ENCODE assay signal across 8 mouse cellular contexts in the genomic region with DNA sequence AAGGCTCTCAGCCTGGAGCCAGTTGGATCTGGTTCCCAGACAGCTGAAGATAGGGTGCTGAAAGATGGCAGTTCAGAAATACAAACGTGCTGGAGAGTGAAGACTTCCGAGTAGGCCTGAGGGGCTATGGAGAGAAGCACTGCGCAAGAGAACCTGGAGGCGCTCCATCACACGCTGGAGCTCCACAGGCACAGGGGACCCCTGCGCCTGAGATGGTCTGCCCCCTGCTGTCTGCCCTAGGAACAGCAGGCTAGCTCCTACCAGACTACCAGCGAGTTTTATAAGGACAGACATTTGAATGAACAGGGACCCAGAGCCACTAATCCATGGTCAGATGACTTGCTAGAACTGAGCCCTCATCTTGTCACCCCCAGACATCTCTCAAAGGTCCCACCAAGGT. TPM values are rescaled to one million over a fixed set of nuclear protein-coding genes. Genes with fewer than 3 reads are reported as not detected.
DNase-seq lines count a peak whose midpoint lies in the region; ATAC-seq lines count a peak whose summit lies in the region.

No protein-coding gene starts in this region.

- no peaks in the 10 kb centered on the region for H3K4me1 ChIP-seq in intestine, embryonic 15.5 days (replicated peaks)
- peaks cover 26% of the 10 kb centered on the region for H3K4me1 ChIP-seq in midbrain, embryonic 10.5 days

- peak; percentile 78 for ATAC-seq in intestine, embryonic 15.5 days

- no peak overlapping the region for H3K4me3 ChIP-seq in intestine, embryonic 15.5 days (replicated peaks)
- H3K4me3 ChIP-seq in midbrain, embryonic 10.5 days: no peak overlapping the region

- DNase-seq in adrenal gland, adult (ENCODE audit: inconsistent age in 2 of 2, low spot score in 1 of 2): peak; percentile 83 to 96
- DNase-seq in embryo, embryonic 10 days (ENCODE audit: low spot score): peak; percentile 88
- DNase-seq in gastrocnemius, postnatal 25 days: peak; percentile 73
- peak; percentile 62 to 85 for DNase-seq in left cerebral cortex, postnatal 10 days (ENCODE audit: extremely low spot score in 1 of 2, low spot score in 2 of 2)
- DNase-seq in midbrain, embryonic 10.5 days (ENCODE audit: low spot score): peak; percentile 85
- DNase-seq in right cerebral cortex, postnatal 36 days (ENCODE audit: low spot score in 2 of 2): peak; percentile 48 to 59
- DNase-seq in urinary bladder, postnatal 4 days (ENCODE audit: low spot score in 2 of 2): peak; percentile 74 to 89

- intact Hi-C loops in left cerebral cortex, postnatal 10 days (cut with DNase I): loop anchor here (5.0 to 10.0 kb wide), 2 partner anchors 89 to 453 kb away; no protein-coding TSS in a partner anchor

- no peaks in the 10 kb centered on the region for H3K27me3 ChIP-seq in intestine, embryonic 15.5 days (replicated peaks)
- H3K27me3 ChIP-seq in midbrain, embryonic 10.5 days (ENCODE audit: low read depth, poor library complexity, severe bottlenecking): no peaks in the 10 kb centered on the region

- H3K36me3 ChIP-seq in intestine, embryonic 15.5 days: peaks cover 12% of the 10 kb centered on the region
- peaks cover 27% of the 10 kb centered on the region for H3K36me3 ChIP-seq in midbrain, embryonic 10.5 days

- no peaks in the 10 kb centered on the region for H3K9me3 ChIP-seq in intestine, embryonic 15.5 days
- no peaks in the 10 kb centered on the region for H3K9me3 ChIP-seq in midbrain, embryonic 10.5 days (replicated peaks)

- 7% methylated on average over 7 of the region's 7 CpGs for WGBS in intestine, embryonic 15.5 days
- WGBS in midbrain, embryonic 10.5 days: 6% methylated on average over 7 of the region's 7 CpGs

- no peak overlapping the region for H3K9ac ChIP-seq in intestine, embryonic 15.5 days

- no peak overlapping the region for H3K4me2 ChIP-seq in intestine, embryonic 15.5 days (replicated peaks)

- H3K27ac ChIP-seq in intestine, embryonic 15.5 days: no peak overlapping the region
- no peak overlapping the region for H3K27ac ChIP-seq in midbrain, embryonic 10.5 days (replicated peaks)

RNA-seq across cellular contexts. Expression of a gene that starts 35.0 kb away (rescaled TPM):
- total RNA-seq in gastrocnemius, postnatal 25 days (2021): 1 to 10 TPM in 1 of 2 experiments, under 1 TPM in 1; 0.97 to 1.4 TPM
- polyA plus RNA-seq in intestine, embryonic 15.5 days (2015; fragmentation: Nextera tagmentation; extraction: Ambion mirVana): 0.42 and 0.46 TPM in 2 replicates
- 1 to 10 TPM; 1.8 to 2.1 TPM for total RNA-seq in left cerebral cortex, postnatal 10 days (2021)
- polyA plus RNA-seq in midbrain, embryonic 10.5 days (2016; fragmentation: Nextera tagmentation; extraction: Ambion mirVana): 0.15 and 0.20 TPM in 2 replicates
